Mouse (Mus musculus): Measurements from ENCODE around the gene Hdlbp. TPM values are rescaled to one million over a fixed set of nuclear protein-coding genes. Genes with fewer than 3 reads are reported as not detected.
"Not testable (repeated sequence)": the region's sequence is repeated elsewhere in the genome, so short reads cannot be mapped to it uniquely, and the experiment has no call there.

Gene Hdlbp
- polyA plus RNA-seq, 1 experiment = 24.3 TPM

DNA sequence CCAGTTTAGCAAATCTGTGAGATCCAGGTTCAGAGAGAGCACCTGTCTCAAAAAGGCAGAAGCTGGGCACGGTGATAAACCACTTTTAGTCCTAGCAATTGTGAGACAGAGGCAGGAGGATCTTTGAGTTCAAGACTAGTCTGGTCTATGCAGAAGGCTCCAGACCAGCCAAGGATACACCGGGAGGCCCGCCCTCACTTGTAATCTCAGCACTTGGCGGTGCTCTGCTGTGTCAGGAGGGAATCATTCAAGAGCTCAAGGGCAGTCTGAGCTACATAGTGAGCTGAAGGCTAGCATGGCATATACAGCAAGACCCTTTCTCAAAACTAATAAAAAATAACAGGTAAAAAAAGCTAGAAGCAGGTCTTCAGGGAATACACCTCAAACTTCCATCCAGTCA, 10.0 kb downstream of the Hdlbp start:
- WGBS = 92% methylated on average over 4 of the region's 4 CpGs
- H3K4me3 ChIP-seq (ENCODE audit: extremely low read depth, insufficient read depth, insufficient read length) = no peak overlapping the region
- no peaks in the 10 kb centered on the region for H3K4me1 ChIP-seq (ENCODE audit: control insufficient read depth, insufficient read depth, insufficient read length)
- no peaks in the 10 kb centered on the region for H3K36me3 ChIP-seq (ENCODE audit: control insufficient read depth, insufficient read depth, low read length)
- H3K27me3 ChIP-seq (ENCODE audit: control insufficient read depth, insufficient read depth, low read length) = no peaks in the 10 kb centered on the region
- no peak for DNase-seq (ENCODE audit: low read depth in 1 of 2, low spot score in 2 of 2)
- TF ChIP-seq CTCF (IDR thresholded peaks at IDR 0.05; ENCODE audit: extremely low read depth, insufficient read depth, insufficient read length, insufficient replicate concordance) (no peak), POLR2A (IDR thresholded peaks at IDR 0.05; ENCODE audit: low read depth, low read length) (no peak)
- no peak overlapping the region for H3K27ac ChIP-seq (ENCODE audit: insufficient read depth, low read length)

DNA sequence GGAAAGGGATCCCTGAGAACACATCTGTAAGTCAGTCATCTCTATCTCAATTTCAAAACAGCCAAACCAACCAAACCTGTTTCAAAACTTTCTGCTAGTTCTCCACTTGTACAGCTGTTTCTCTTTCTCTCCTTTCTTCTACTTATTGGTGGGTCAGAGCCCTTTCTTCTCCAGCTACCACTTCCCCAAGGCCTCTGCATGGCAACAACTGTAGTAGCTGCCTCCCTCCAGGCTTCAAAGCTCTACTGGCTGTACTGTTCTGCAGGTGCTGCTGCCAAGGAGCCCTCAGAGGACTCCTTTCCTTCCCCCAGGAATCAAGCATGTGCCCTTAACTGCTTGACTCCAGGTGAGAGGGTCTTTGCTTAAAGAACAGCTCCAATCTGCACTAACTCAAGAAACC, 12.9 kb downstream of the Hdlbp start:
- Histone ChIP-seq H3K27ac (ENCODE audit: insufficient read depth, low read length) (no peak overlapping the region), H3K27me3 (ENCODE audit: control insufficient read depth, insufficient read depth, low read length) (no peaks in the 10 kb centered on the region), H3K4me1 (ENCODE audit: control insufficient read depth, insufficient read depth, insufficient read length) (no peaks in the 10 kb centered on the region), H3K36me3 (ENCODE audit: control insufficient read depth, insufficient read depth, low read length) (no peaks in the 10 kb centered on the region), H3K4me3 (ENCODE audit: extremely low read depth, insufficient read depth, insufficient read length) (no peak overlapping the region)
- TF ChIP-seq POLR2A (IDR thresholded peaks at IDR 0.05; ENCODE audit: low read depth, low read length) (no peak), CTCF (IDR thresholded peaks at IDR 0.05; ENCODE audit: extremely low read depth, insufficient read depth, insufficient read length, insufficient replicate concordance) (no peak)
- DNase-seq (ENCODE audit: low read depth in 1 of 2, low spot score in 2 of 2) = no peak

DNA sequence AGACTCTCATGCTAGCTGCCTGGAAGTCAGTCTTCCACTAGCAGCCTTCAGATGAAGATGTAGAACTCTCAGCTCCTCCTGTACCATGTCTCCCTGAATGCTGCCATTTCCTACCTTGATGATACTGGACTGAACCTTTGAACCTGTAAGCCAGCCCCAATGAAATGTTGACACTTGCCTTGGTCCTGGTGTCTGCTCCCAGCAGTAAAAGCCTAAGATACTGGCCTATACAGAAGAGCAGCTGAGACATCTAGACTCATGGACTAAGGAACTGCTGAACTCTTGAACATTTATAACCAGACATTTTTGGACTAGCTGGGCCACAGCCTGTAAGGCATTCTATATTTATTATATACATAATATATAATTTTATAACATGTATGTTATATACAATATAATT, 13.5 kb downstream of the Hdlbp start:
- TF ChIP-seq CTCF (IDR thresholded peaks at IDR 0.05; ENCODE audit: extremely low read depth, insufficient read depth, insufficient read length, insufficient replicate concordance) (no peak), POLR2A (IDR thresholded peaks at IDR 0.05; ENCODE audit: low read depth, low read length) (no peak)
- Histone ChIP-seq H3K4me1 (ENCODE audit: control insufficient read depth, insufficient read depth, insufficient read length) (no peaks in the 10 kb centered on the region), H3K27me3 (ENCODE audit: control insufficient read depth, insufficient read depth, low read length) (no peaks in the 10 kb centered on the region), H3K4me3 (ENCODE audit: extremely low read depth, insufficient read depth, insufficient read length) (no peak overlapping the region), H3K36me3 (ENCODE audit: control insufficient read depth, insufficient read depth, low read length) (no peaks in the 10 kb centered on the region), H3K27ac (ENCODE audit: insufficient read depth, low read length) (no peak overlapping the region)
- no peak for DNase-seq (ENCODE audit: low read depth in 1 of 2, low spot score in 2 of 2)

DNA sequence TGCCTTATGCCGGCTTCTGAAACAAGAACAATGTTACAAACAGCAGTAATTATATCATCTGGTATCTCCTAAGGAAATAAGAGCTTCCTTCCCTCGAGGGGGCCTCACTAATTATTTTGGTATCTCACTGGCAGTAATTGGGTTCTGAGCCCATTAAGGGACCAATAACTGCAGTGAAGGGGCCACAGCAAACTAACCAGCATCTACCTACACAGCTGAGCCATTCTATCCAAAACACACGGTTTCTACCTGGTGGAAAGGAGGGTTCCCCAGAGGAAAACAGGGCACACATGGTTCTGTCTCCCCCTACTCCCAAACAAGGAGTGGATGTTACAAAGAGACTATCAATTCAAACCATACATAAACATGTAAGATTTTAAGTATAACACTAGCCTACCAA, 19.5 kb downstream of the Hdlbp start:
- 69% methylated on average over 3 of the region's 3 CpGs for WGBS
- H3K27me3 ChIP-seq (ENCODE audit: control insufficient read depth, insufficient read depth, low read length) = no peaks in the 10 kb centered on the region
- H3K27ac ChIP-seq (ENCODE audit: insufficient read depth, low read length) = no peak overlapping the region

GRCm38 (mm10) chr1:93458357-93458756, 20.3 kb downstream of the Hdlbp start:
- H3K36me3 ChIP-seq (ENCODE audit: control insufficient read depth, insufficient read depth, low read length) = peaks cover 1% of the 10 kb centered on the region; the same call in 1 of the 2 replicates
- TF ChIP-seq POLR2A (IDR thresholded peaks at IDR 0.05; ENCODE audit: low read depth, low read length) = no peak
- no peak for TF ChIP-seq CTCF (IDR thresholded peaks at IDR 0.05; ENCODE audit: extremely low read depth, insufficient read depth, insufficient read length, insufficient replicate concordance)
- no peak overlapping the region for H3K4me3 ChIP-seq (ENCODE audit: extremely low read depth, insufficient read depth, insufficient read length)

More for the DNA sequence above, 19.5 kb downstream of the Hdlbp start:
- TF ChIP-seq CTCF (IDR thresholded peaks at IDR 0.05; ENCODE audit: extremely low read depth, insufficient read depth, insufficient read length, insufficient replicate concordance) (no peak), POLR2A (IDR thresholded peaks at IDR 0.05; ENCODE audit: low read depth, low read length) (no peak)
- no peak for DNase-seq (ENCODE audit: low read depth in 1 of 2, low spot score in 2 of 2)
- no peak overlapping the region for H3K4me3 ChIP-seq (ENCODE audit: extremely low read depth, insufficient read depth, insufficient read length)
- no peaks in the 10 kb centered on the region for H3K4me1 ChIP-seq (ENCODE audit: control insufficient read depth, insufficient read depth, insufficient read length)
- peaks cover 1% of the 10 kb centered on the region; the same call in 1 of the 2 replicates for H3K36me3 ChIP-seq (ENCODE audit: control insufficient read depth, insufficient read depth, low read length)

GRCm38 (mm10) chr1:93453721-93454255, 24.8 kb downstream of the Hdlbp start:
- H3K4me3 ChIP-seq (ENCODE audit: extremely low read depth, insufficient read depth, insufficient read length) = no peak overlapping the region
- no peak for TF ChIP-seq CTCF (IDR thresholded peaks at IDR 0.05; ENCODE audit: extremely low read depth, insufficient read depth, insufficient read length, insufficient replicate concordance)
- no peaks in the 10 kb centered on the region for H3K27me3 ChIP-seq (ENCODE audit: control insufficient read depth, insufficient read depth, low read length)
- peaks cover 1% of the 10 kb centered on the region; the same call in 1 of the 2 replicates for H3K36me3 ChIP-seq (ENCODE audit: control insufficient read depth, insufficient read depth, low read length)
- no peak for DNase-seq (ENCODE audit: low read depth in 1 of 2, low spot score in 2 of 2)
- no peak overlapping the region for H3K27ac ChIP-seq (ENCODE audit: insufficient read depth, low read length)
- no peaks in the 10 kb centered on the region for H3K4me1 ChIP-seq (ENCODE audit: control insufficient read depth, insufficient read depth, insufficient read length)

More at GRCm38 (mm10) chr1:93458357-93458756, 20.3 kb downstream of the Hdlbp start:
- 85% methylated on average over 1 of the region's 1 CpGs for WGBS
- no peaks in the 10 kb centered on the region for H3K4me1 ChIP-seq (ENCODE audit: control insufficient read depth, insufficient read depth, insufficient read length)
- H3K27ac ChIP-seq (ENCODE audit: insufficient read depth, low read length) = no peak overlapping the region
- DNase-seq (ENCODE audit: low read depth in 1 of 2, low spot score in 2 of 2) = no peak
- H3K27me3 ChIP-seq (ENCODE audit: control insufficient read depth, insufficient read depth, low read length) = no peaks in the 10 kb centered on the region

GRCm38 (mm10) chr1:93450118-93450517, 28.5 kb downstream of the Hdlbp start:
- H3K4me1 ChIP-seq (ENCODE audit: control insufficient read depth, insufficient read depth, insufficient read length); H3K27ac ChIP-seq (ENCODE audit: insufficient read depth, low read length); H3K4me3 ChIP-seq (ENCODE audit: extremely low read depth, insufficient read depth, insufficient read length); H3K27me3 ChIP-seq (ENCODE audit: control insufficient read depth, insufficient read depth, low read length); DNase-seq (ENCODE audit: low read depth in 1 of 2, low spot score in 2 of 2); H3K36me3 ChIP-seq (ENCODE audit: control insufficient read depth, insufficient read depth, low read length): not testable (repeated sequence)
- 82% methylated on average over 5 of the region's 5 CpGs for WGBS

Measured in spleen, adult 2 months (tissue).